Mouse (Mus musculus) spleen, adult 2 months (tissue): ENCODE results near the gene Tc2n.

ENCODE experiments used
- CTCF ChIP-seq: fragments of 200-500 bp; IDR thresholded peaks from 2 replicates; pipeline ENCODE4 v1.5.1; 2011; ENCODE audit warnings: mild to moderate bottlenecking, inconsistent platforms; ENCODE audit not compliant: insufficient read depth, insufficient read length, insufficient replicate concordance; ENCODE audit errors: extremely low read depth
- POLR2A ChIP-seq: fragments of 200-500 bp; IDR thresholded peaks from 2 replicates; pipeline ENCODE4 v1.6.1; 2011; ENCODE audit warnings: low read depth, low read length, inconsistent platforms

DNA sequence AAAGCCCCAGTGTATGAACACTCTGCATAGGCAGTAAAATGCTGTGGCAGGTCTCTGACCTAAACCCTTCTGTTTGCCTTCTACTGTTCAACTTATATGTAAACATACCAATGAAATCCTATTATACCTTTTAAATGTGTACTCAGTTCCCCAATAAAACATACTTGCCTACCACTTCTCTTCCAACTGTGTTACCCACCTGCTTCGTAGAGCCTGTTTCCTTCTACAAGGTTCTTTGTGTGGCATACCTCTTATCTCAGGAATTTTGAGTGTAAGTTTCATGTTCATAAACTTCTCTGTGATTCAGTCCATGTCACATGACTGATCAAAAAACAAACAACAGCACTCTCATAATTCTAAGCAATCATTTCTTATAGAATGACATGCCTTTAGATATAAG, 85.2 kb downstream of the Tc2n start:
- TF ChIP-seq CTCF, result no peak
- TF ChIP-seq POLR2A, result no peak
